Mouse (Mus musculus): ENCODE results near the gene Dennd6b. TPM values are rescaled to one million over a fixed set of nuclear protein-coding genes. Genes with fewer than 3 reads are reported as not detected.

Gene Dennd6b
- total RNA-seq, 2 experiments from 2014 or later = 41.4 to 41.8 TPM

GRCm38 (mm10) chr15:89143134-89143533, 53.2 kb downstream of the Dennd6b start:
- intact Hi-C loops (cut with DNase I) = no loop called here
- no peak for DNase-seq (ENCODE audit: extremely low spot score in 1 of 2, low spot score in 2 of 2)

- DNase-seq (ENCODE audit: extremely low spot score in 1 of 2, low spot score in 2 of 2) = no peak
- intact Hi-C loops (cut with DNase I) = no loop called here
These were observed 54.4 kb downstream of the Dennd6b start for GRCm38 (mm10) chr15:89141905-89142304.

- no peak for DNase-seq (ENCODE audit: extremely low spot score in 1 of 2, low spot score in 2 of 2)
- intact Hi-C loops (cut with DNase I) = no loop called here
These were observed 54.9 kb downstream of the Dennd6b start for GRCm38 (mm10) chr15:89141443-89141842.

GRCm38 (mm10) chr15:89140659-89141252, 55.5 kb downstream of the Dennd6b start, which contains the start of gene Mapk12:
Gene Mapk12, minus strand, starts transcription at chr15:89140703.
- intact Hi-C loops (cut with DNase I) = no loop called here
- DNase-seq (ENCODE audit: extremely low spot score in 1 of 2, low spot score in 2 of 2) = peak in 1 of 2 experiments; percentile 74

GRCm38 (mm10) chr15:89140048-89140658, 56.1 kb downstream of the Dennd6b start:
- peak in 1 of 2 experiments; percentile 71 for DNase-seq (ENCODE audit: extremely low spot score in 1 of 2, low spot score in 2 of 2)
- intact Hi-C loops (cut with DNase I) = no loop called here

- peak in 1 of 2 experiments; percentile 19 for DNase-seq (ENCODE audit: extremely low spot score in 1 of 2, low spot score in 2 of 2)
- intact Hi-C loops (cut with DNase I) = no loop called here
These were observed 57.8 kb downstream of the Dennd6b start for GRCm38 (mm10) chr15:89138531-89138930.

GRCm38 (mm10) chr15:89138046-89138405, 58.3 kb downstream of the Dennd6b start:
- DNase-seq (ENCODE audit: extremely low spot score in 1 of 2, low spot score in 2 of 2) = peak in 1 of 2 experiments; percentile 23
- intact Hi-C loops (cut with DNase I) = no loop called here

GRCm38 (mm10) chr15:89137378-89138045, 58.8 kb downstream of the Dennd6b start:
- peak in 1 of 2 experiments; percentile 31 for DNase-seq (ENCODE audit: extremely low spot score in 1 of 2, low spot score in 2 of 2)
- intact Hi-C loops (cut with DNase I) = no loop called here

GRCm38 (mm10) chr15:89136461-89137155, 59.7 kb downstream of the Dennd6b start:
- intact Hi-C loops (cut with DNase I) = no loop called here
- DNase-seq (ENCODE audit: extremely low spot score in 1 of 2, low spot score in 2 of 2) = no peak

Small RNAs within 50 kb of the gene (microRNA-seq; reads per million reads assigned to microRNA genes)
- gene Mir6958 (8.9 reads per million, percentile 28 among the genes with 10 or more reads in this experiment), gene Mir7118 (3.4 reads per million, percentile 7 among the genes with 10 or more reads in this experiment)

Other genes with a start within 250 kb of the Dennd6b start
- gene Ttll8, start 242.1 kb downstream of the Dennd6b start, total RNA-seq (2021) = 1 to 10 TPM; 1.3 to 1.7 TPM
- gene Mlc1, start 217.5 kb downstream of the Dennd6b start, total RNA-seq (2021) = 10 to 100 TPM; 89.8 to 93.9 TPM
- under 1 TPM in 1 of 2 experiments, not detected in 1; 0.85 TPM for gene Mov10l1, start 213.6 kb downstream of the Dennd6b start, total RNA-seq (2021)
- gene Panx2, start 136.8 kb downstream of the Dennd6b start, total RNA-seq (2021) = 100 to 1,000 TPM; 106 to 111 TPM
- 10 to 100 TPM; 17.5 TPM for gene Trabd, start 121.4 kb downstream of the Dennd6b start, total RNA-seq (2021)
- gene Selenoo, start 107.4 kb downstream of the Dennd6b start, total RNA-seq (2021) = 10 to 100 TPM; 19.1 to 20.6 TPM
- gene Tubgcp6, start 73.4 kb downstream of the Dennd6b start, total RNA-seq (2021) = 10 to 100 TPM; 26.3 to 30.3 TPM
- 10 to 100 TPM; 18.1 to 19.3 TPM for gene Hdac10, start 67.8 kb downstream of the Dennd6b start, total RNA-seq (2021)
- gene Mapk12, start 55.8 kb downstream of the Dennd6b start, total RNA-seq (2021) = 1 to 10 TPM; 5.0 to 5.3 TPM
- 10 to 100 TPM; 24.7 to 28.2 TPM for gene Mapk11, start 46.9 kb downstream of the Dennd6b start, total RNA-seq (2021)
- gene Plxnb2, start 15.7 kb downstream of the Dennd6b start, total RNA-seq (2021) = 10 to 100 TPM; 49.0 to 52.3 TPM
- gene Ppp6r2, start 15.1 kb upstream of the Dennd6b start, total RNA-seq (2021) = 100 to 1,000 TPM; 154 to 159 TPM
- gene Sbf1, start 118.8 kb upstream of the Dennd6b start, total RNA-seq (2021) = 100 to 1,000 TPM; 180 to 205 TPM
- not detected for gene Adm2, start 126.2 kb upstream of the Dennd6b start, total RNA-seq (2021)
- gene Miox, start 137.9 kb upstream of the Dennd6b start, total RNA-seq (2021) = not detected
- gene Lmf2, start 159.2 kb upstream of the Dennd6b start, total RNA-seq (2021) = 10 to 100 TPM; 17.2 to 23.0 TPM
- gene Ncaph2, start 159.2 kb upstream of the Dennd6b start, total RNA-seq (2021) = 10 to 100 TPM; 88.3 to 93.1 TPM
- gene Sco2, start 177.3 kb upstream of the Dennd6b start, total RNA-seq (2021) = 10 to 100 TPM; 28.6 to 30.5 TPM
- 1 to 10 TPM; 1.2 to 1.6 TPM for gene Tymp, start 180.5 kb upstream of the Dennd6b start, total RNA-seq (2021)
- gene Odf3b, start 182.8 kb upstream of the Dennd6b start, total RNA-seq (2021) = 1 to 10 TPM in 1 of 2 experiments, under 1 TPM in 1; 0.77 to 1.1 TPM
- not detected for gene Klhdc7b, start 188.4 kb upstream of the Dennd6b start, total RNA-seq (2021)
- not detected for gene Syce3, start 214.0 kb upstream of the Dennd6b start, total RNA-seq (2021)
- gene Cpt1b, start 229.4 kb upstream of the Dennd6b start, total RNA-seq (2021) = 1 to 10 TPM; 2.4 to 2.5 TPM
- 1 to 10 TPM; 1.6 to 2.6 TPM for gene C730034F03Rik, start 233.1 kb upstream of the Dennd6b start, total RNA-seq (2021)
- gene Gm44502, start 233.2 kb upstream of the Dennd6b start, total RNA-seq (2021) = not detected
- 10 to 100 TPM; 54.3 to 55.5 TPM for gene Chkb, start 233.4 kb upstream of the Dennd6b start, total RNA-seq (2021)

Measured in left cerebral cortex, postnatal 10 days (tissue).